ENCODE assay signal across 8 mouse cellular contexts in the genomic region with DNA sequence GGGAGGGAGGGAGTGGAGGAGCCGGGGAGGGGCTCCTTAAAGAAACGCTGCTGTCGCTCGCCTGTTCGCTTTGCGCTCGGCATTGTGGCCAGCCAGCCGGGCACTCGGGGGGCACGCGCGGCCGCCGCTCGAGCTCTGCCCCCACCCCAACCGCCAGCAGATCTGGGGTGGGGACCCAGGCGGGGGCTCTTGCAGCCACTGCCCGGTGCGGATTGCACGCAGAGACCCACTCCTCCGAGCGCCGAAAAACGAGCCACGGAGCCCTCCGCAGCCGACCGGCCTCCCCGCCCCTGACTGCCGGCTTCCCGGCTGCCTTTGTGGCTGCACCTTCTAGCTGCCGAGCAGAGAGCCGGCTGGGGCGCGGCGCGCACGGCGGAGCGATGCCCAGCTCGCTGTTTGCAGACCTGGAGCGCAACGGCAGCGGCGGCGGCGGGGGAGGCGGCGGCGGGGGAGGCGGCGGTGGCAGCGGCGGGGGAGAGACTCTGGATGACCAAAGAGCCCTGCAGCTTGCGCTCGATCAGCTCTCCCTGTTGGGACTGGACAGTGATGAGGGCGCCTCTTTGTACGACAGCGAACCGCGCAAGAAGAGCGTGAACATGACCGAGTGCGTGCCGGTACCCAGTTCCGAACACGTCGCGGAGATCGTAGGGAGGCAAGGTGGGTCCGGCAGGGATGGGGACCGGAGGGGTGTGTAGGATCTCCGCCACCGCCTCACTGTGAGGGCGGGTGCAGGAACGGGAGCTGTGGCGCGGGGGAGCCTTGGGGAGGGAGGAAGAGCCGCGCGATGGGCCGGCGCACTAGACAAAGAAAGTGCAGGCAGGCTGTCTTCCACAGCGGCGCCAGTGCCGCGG. TPM values are rescaled to one million over a fixed set of nuclear protein-coding genes. Genes with fewer than 3 reads are reported as not detected.
A peak's percentile ranks its signal among the peaks of the same experiment; 100 is the strongest.
DNase-seq lines count a peak whose midpoint lies in the region; ATAC-seq lines count a peak whose summit lies in the region.

A gene (plus strand): TSS at position 63 of the 851 bp plus-strand sequence.

- H3K9me3 ChIP-seq in hindbrain, embryonic 13.5 days = no peaks in the 10 kb centered on the region

- H3K27me3 ChIP-seq in hindbrain, embryonic 13.5 days = no peaks in the 10 kb centered on the region

- H3K4me3 ChIP-seq in hindbrain, embryonic 13.5 days = peak within 1 kb of the TSS; percentile 97

- WGBS in hindbrain, embryonic 13.5 days = under 1% methylated on average over 61 of the region's 87 CpGs

- ATAC-seq in hindbrain, embryonic 13.5 days (ENCODE audit: low FRiP score) = no peak

- H3K36me3 ChIP-seq in hindbrain, embryonic 13.5 days = peaks cover 22% of the 10 kb centered on the region

- peak within 1 kb of the TSS; percentile 100 for H3K27ac ChIP-seq in hindbrain, embryonic 13.5 days

- peak; percentile 70 for DNase-seq in NIH3T3 (ENCODE audit: low read depth)
- DNase-seq in cerebellum, adult 8-10 months = peak; percentile 72
- DNase-seq in frontal cortex, postnatal 25 days (ENCODE audit: low spot score in 2 of 2) = peak; percentile 48 to 52
- peak; percentile 52 for DNase-seq in left cerebral cortex, adult 11 months (ENCODE audit: low spot score)
- DNase-seq in lung, postnatal 36 days = peak; percentile 51
- peak; percentile 75 to 84 for DNase-seq in right cerebral cortex, postnatal 10 days (ENCODE audit: low spot score in 2 of 2)
- DNase-seq in urinary bladder, postnatal 25 days (ENCODE audit: low spot score) = peak; percentile 33

- peak within 1 kb of the TSS; percentile 100 for H3K9ac ChIP-seq in hindbrain, embryonic 13.5 days

- H3K4me1 ChIP-seq in hindbrain, embryonic 13.5 days (replicated peaks) = peaks cover 27% of the 10 kb centered on the region

- peak within 1 kb of the TSS; percentile 93 for H3K4me2 ChIP-seq in hindbrain, embryonic 13.5 days

RNA-seq across cellular contexts. Expression of the gene that starts here (rescaled TPM):
- 35.1 and 37.5 TPM in 2 replicates for polyA plus RNA-seq in hindbrain, embryonic 13.5 days (2015; fragmentation: Nextera tagmentation; extraction: Ambion mirVana)
